Mouse (Mus musculus) stomach, embryonic 14.5 days (tissue): Measurements from ENCODE around the gene Gm595. TPM values are rescaled to one million over a fixed set of nuclear protein-coding genes. Genes with fewer than 3 reads are reported as not detected.

Source experiments
- ATAC-seq: fragments of 200-750 bp; cut with Nextera tagmentation; 2 replicates; pipeline ENCODE4 v1.8.0; 2017; ENCODE audit warnings: low read depth, moderate TSS enrichment; ENCODE audit not compliant: insufficient number of reproducible peaks, insufficient read depth, low FRiP score
- H3K27ac ChIP-seq: fragments of 300-500 bp; sonication (generic); 2 replicates; pipeline ENCODE4 v1.5.1; 2014; ENCODE audit warnings: mild to moderate bottlenecking, low read length, moderate library complexity, mixed read lengths
- H3K27me3 ChIP-seq: fragments of 300-500 bp; sonication (generic); 2 replicates; pipeline ENCODE4 v1.6.1; 2014; ENCODE audit warnings: low read length, control low read depth, mixed read lengths; ENCODE audit not compliant: control insufficient read depth, insufficient read depth
- H3K36me3 ChIP-seq: fragments of 300-500 bp; sonication (generic); 2 replicates; pipeline ENCODE4 v1.6.1; 2014; ENCODE audit warnings: mild to moderate bottlenecking, control low read depth, low read length, moderate library complexity, mixed read lengths; ENCODE audit not compliant: control insufficient read depth, insufficient read depth
- H3K4me1 ChIP-seq: fragments of 300-500 bp; sonication (generic); 2 replicates; pipeline ENCODE4 v1.6.1; 2014; ENCODE audit warnings: low read length, control low read depth, mixed read lengths; ENCODE audit not compliant: control insufficient read depth, insufficient read depth
- H3K4me2 ChIP-seq: fragments of 300-500 bp; sonication (generic); replicated peaks from 2 replicates; pipeline ENCODE4 v1.6.1; 2014; ENCODE audit warnings: low read depth, low read length, control low read depth
- H3K4me3 ChIP-seq: fragments of 300-500 bp; sonication (generic); 2 replicates; pipeline ENCODE4 v1.5.1; 2014; ENCODE audit warnings: low read depth, low read length, control low read depth
- H3K9ac ChIP-seq: fragments of 300-500 bp; sonication (generic); replicated peaks from 2 replicates; pipeline ENCODE4 v1.6.1; 2014; ENCODE audit warnings: low read depth, mild to moderate bottlenecking, control low read depth, low read length, moderate library complexity, mixed read lengths
- H3K9me3 ChIP-seq: fragments of 300-500 bp; sonication (generic); 2 replicates; pipeline ENCODE4 v1.6.1; 2016; ENCODE audit warnings: low read depth, low read length, control low read depth; ENCODE audit not compliant: control insufficient read depth
- whole genome bisulfite sequencing: fragments of 180-500 bp; shearing (Covaris S2); extraction: QIAGEN DNeasy Blood & Tissue Kit; methylation state at CpG from one replicate; pipeline ENCODE4 v1.1.7; 2014; 5-methylcytosine and 5-hydroxymethylcytosine counted together
- polyA plus RNA-seq: library from polyadenylated mRNA; unstranded; fragments of >200 nt; fragmentation: Nextera tagmentation; extraction: Ambion mirVana; gene quantifications from 2 replicates; pipeline ENCODE4 v1.2.1, GENCODE M21; 2014

The Gm595 gene
- polyA plus RNA-seq = not detected in 2 replicates

GRCm38 (mm10) chrX:48877613-48878012 is at the start of gene Gm595:
Gm595 (minus strand) TSS chrX:48877713.
- Histone ChIP-seq H3K36me3 (no peaks in the 10 kb centered on the region), H3K27me3 (no peaks in the 10 kb centered on the region), H3K4me3 (no peak within 1 kb of the TSS), H3K4me2 (no peak within 1 kb of the TSS), H3K9ac (no peak within 1 kb of the TSS), H3K4me1 (no peaks in the 10 kb centered on the region), H3K9me3 (no peaks in the 10 kb centered on the region), H3K27ac (no peak within 1 kb of the TSS)
- no peak for ATAC-seq
- WGBS = 90% methylated on average over 13 of the region's 13 CpGs

GRCm38 (mm10) chrX:48908421-48908820 is 30.9 kb upstream of the Gm595 start:
- no peak for ATAC-seq
- Histone ChIP-seq H3K27me3 (no peaks in the 10 kb centered on the region), H3K4me3 (no peak overlapping the region), H3K4me2 (no peak overlapping the region), H3K36me3 (no peaks in the 10 kb centered on the region), H3K4me1 (no peaks in the 10 kb centered on the region), H3K27ac (no peak overlapping the region), H3K9ac (no peak overlapping the region), H3K9me3 (no peaks in the 10 kb centered on the region)
- WGBS = 92% methylated on average over 4 of the region's 4 CpGs

GRCm38 (mm10) chrX:48903744-48904143 is 26.2 kb upstream of the Gm595 start:
- ATAC-seq = no peak
- H3K4me3 ChIP-seq = no peak overlapping the region
- no peak overlapping the region for H3K9ac ChIP-seq
- 71% methylated on average over 3 of the region's 3 CpGs for WGBS
- no peaks in the 10 kb centered on the region for H3K36me3 ChIP-seq
- H3K27me3 ChIP-seq = no peaks in the 10 kb centered on the region
- H3K9me3 ChIP-seq = no peaks in the 10 kb centered on the region
- H3K4me1 ChIP-seq = no peaks in the 10 kb centered on the region
- no peak overlapping the region for H3K27ac ChIP-seq
- no peak overlapping the region for H3K4me2 ChIP-seq

DNA sequence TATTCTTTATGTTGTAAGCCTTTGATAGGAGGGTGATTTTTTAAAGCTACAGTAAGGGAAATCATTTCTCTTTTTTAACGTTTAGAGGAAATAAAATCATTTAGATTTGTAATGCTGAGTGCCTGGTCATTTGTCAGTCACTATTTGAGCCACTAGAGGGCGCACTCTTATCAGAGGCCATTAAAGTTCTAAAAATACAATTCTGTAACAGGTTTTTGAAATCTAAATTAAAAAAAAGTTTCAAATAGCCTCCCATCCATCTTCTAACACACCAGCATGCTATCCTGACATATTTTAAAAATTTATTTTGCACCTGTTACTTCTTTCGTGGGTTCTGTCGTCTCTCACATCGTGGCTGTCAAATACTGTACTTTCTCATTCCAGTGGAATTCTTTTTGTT is 22.0 kb upstream of the Gm595 start:
- Histone ChIP-seq H3K27me3 (no peaks in the 10 kb centered on the region), H3K36me3 (no peaks in the 10 kb centered on the region), H3K27ac (no peak overlapping the region), H3K4me3 (no peak overlapping the region), H3K4me1 (no peaks in the 10 kb centered on the region), H3K9me3 (no peaks in the 10 kb centered on the region), H3K9ac (no peak overlapping the region), H3K4me2 (no peak overlapping the region)
- ATAC-seq = no peak
- 50% methylated on average over 5 of the region's 5 CpGs for WGBS

GRCm38 (mm10) chrX:48896803-48897202 is 19.3 kb upstream of the Gm595 start:
- 42% methylated on average over 6 of the region's 6 CpGs for WGBS
- H3K4me2 ChIP-seq = no peak overlapping the region
- no peaks in the 10 kb centered on the region for H3K36me3 ChIP-seq
- no peaks in the 10 kb centered on the region for H3K9me3 ChIP-seq
- H3K27me3 ChIP-seq = no peaks in the 10 kb centered on the region
- H3K4me1 ChIP-seq = no peaks in the 10 kb centered on the region
- H3K9ac ChIP-seq = no peak overlapping the region
- H3K27ac ChIP-seq = no peak overlapping the region
- no peak for ATAC-seq
- no peak overlapping the region for H3K4me3 ChIP-seq

DNA sequence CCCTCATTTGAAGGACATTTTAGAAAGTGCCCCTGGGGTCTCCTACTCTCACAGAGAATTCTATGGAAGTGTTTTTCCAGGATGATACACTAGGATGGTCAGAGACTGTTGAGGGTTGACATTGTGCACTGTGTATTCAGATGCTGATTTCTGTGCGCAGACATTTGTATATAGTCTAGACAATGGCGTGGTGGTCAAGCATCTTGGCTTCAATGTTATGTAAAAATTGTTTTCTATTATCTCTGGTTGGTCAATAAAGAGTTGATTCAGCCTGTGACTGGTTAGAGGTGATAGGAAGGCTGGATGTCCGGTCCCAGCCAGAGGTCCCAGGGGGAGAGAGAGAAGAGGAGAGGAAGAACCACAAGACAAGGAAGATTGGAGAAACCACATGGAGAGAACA is 16.4 kb upstream of the Gm595 start:
- Histone ChIP-seq H3K4me3 (no peak overlapping the region), H3K9me3 (no peaks in the 10 kb centered on the region), H3K36me3 (no peaks in the 10 kb centered on the region), H3K27ac (no peak overlapping the region), H3K27me3 (no peaks in the 10 kb centered on the region), H3K9ac (no peak overlapping the region), H3K4me2 (no peak overlapping the region), H3K4me1 (no peaks in the 10 kb centered on the region)
- 84% methylated on average over 3 of the region's 3 CpGs for WGBS
- ATAC-seq = no peak

DNA sequence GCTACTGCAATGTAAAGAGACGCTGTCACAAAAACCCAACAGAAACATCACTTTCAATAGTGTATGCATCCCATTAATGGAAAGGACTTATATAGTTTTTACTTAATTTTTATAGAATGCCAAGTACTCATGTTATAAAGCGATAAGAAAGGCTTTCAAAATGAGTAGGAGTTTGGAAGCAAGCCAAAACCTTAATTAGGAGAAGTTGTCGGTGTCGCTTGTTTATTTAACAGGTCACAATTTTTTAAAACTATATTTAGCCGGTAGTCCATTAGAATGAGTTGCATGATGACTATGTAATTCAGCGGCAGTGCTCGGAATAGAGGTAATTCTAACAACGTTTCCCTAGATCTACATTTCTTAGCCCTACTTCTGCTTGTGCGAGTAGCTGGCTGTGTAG is 12.7 kb upstream of the Gm595 start:
- Histone ChIP-seq H3K4me2 (no peak overlapping the region), H3K36me3 (no peaks in the 10 kb centered on the region), H3K9ac (no peak overlapping the region), H3K9me3 (no peaks in the 10 kb centered on the region), H3K27ac (no peak overlapping the region), H3K27me3 (no peaks in the 10 kb centered on the region), H3K4me3 (no peak overlapping the region), H3K4me1 (no peaks in the 10 kb centered on the region)
- 76% methylated on average over 9 of the region's 9 CpGs for WGBS
- no peak for ATAC-seq

DNA sequence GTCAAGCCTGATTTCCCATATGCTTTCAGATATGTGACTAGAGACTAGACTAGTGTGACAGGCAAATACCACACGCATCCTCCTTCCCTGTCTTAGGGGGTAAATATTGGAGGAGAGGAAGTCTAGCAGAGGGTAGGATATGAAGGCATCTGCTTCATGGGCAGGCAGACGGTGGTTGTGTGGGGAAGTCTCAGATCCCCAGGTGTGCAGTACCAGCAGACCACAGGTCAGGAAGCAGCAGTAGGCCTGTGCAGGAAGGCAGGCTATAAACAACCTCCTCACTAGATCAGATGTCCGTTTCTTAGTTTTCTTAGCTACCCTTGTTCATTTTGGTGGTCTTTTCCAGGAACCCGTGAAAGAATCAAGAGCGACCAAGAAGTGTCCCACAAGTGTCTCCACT is 7.1 kb upstream of the Gm595 start:
- H3K27me3 ChIP-seq = no peaks in the 10 kb centered on the region
- H3K27ac ChIP-seq = no peak overlapping the region
- no peaks in the 10 kb centered on the region for H3K4me1 ChIP-seq
- no peak overlapping the region for H3K4me3 ChIP-seq
- ATAC-seq = no peak
- H3K36me3 ChIP-seq = no peaks in the 10 kb centered on the region
- no peak overlapping the region for H3K9ac ChIP-seq
- 77% methylated on average over 5 of the region's 5 CpGs for WGBS
- H3K4me2 ChIP-seq = no peak overlapping the region
- no peaks in the 10 kb centered on the region for H3K9me3 ChIP-seq
